Mouse (Mus musculus): ENCODE data around the gene Vsx1.

The Vsx1 gene

DNA sequence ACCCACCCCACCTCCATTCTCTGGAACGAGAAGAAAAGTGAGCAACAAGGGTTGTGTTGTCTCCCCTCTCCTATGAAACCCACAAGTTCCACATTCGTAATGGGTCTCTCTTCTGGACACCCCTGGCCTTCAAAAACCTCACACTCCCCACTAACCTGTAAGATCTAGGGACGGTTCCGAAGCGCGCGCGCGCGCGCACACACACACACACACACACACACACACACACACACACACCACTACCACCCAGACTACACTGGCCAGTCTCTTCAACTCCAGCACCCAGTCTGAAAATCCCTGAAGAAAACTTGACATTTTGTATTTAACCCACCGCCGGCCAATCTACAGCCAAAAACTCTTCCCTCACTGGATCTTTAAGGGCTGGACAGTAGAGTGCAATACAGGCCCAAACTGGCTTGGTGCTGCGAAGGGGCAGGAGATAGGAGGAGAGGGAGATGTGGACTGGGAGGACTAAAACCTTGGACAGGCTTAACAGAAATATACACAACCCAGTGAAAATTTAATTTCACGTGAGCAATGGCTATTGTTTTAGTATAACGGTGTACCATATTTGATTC is at the start of gene Vsx1:
Gene Vsx1, minus strand, starts transcription at position 138 of the 578 bp plus-strand sequence.
- DNase-seq (ENCODE audit: low read depth, low spot score), result no peak

DNA sequence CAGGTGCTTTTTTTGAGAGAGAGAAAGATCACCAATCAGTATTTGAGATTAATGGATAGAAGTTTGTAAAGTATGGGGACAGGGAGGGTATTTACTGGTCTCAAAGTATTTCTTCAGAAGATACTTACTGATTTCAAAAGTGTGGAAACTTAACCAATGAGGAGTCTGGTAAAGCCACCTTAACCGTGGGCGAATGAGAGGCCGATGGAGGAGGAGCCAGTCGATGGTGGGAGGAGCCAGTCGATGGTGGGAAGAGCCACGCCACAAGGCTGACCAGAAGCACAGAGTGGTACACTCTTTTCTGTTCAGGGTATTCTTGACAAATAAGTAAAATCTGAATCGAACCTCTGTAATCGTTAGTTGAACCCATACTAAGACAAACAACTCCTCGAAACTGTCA is 48.7 kb upstream of the Vsx1 start:
- DNase-seq (ENCODE audit: low read depth, low spot score), result no peak

DNA sequence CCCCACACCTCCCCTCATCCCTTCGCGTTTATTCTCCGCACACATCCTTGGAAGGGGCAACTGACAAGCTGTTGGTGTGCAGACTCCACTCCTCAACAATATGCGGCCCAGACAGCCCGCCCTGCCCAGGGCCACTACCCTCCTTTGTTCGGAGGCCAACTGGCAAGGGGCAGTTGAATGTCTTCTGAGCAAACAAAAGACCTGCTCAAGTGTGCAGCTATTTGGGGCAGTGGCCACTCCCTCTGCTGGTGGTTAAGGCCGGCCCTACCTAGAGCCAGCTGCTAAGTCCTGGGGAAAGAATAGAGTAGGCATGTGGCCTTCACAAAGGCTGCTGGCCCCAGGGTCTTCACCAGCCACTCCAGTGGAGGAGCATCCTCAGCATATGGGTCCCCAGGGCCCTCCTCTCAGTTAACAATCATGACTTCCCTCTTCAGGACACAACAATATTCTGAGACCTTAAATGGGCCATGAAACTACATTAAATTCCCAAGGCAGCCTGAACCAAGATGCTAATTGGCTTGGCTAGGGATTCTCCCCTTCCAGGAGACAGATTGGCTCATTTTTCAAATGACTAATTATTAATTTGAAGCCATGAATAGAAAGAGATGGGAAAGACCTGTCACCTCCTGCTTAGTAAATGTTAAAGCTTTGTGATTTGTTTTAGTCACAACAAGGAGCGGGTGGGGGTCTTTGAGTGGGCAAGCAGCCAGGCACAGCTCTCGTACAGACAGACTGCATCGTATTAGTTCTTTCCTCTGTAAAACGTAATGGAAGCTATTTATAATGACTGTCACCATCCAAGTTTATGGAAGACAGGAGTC is 46.8 kb upstream of the Vsx1 start:
- no peak for DNase-seq (ENCODE audit: low read depth, low spot score)

DNA sequence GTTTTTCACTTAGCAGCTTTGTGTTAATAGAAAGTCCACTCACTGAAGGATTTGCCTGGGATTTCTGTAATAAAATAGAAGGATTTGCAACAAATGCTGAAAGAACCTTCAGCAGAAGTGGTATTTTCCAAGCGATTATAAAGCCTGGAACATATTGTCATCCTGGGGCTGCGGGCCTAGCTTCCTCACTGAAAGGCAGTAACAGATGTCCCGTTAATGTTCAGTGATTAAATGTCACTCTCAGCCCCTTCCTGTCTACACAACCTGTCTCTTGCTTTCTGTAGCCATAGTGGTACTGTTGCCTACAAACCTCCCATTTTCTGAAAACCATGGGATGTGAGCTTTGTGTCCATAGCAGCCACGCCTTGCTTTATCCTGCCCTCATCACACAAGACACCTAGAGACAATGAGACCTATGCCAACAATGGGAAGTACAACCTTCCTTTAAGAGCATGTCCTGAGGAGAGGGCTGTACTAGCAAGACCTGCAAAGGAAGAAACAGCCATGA is 23.1 kb upstream of the Vsx1 start:
- no peak for DNase-seq (ENCODE audit: low read depth, low spot score)

DNA sequence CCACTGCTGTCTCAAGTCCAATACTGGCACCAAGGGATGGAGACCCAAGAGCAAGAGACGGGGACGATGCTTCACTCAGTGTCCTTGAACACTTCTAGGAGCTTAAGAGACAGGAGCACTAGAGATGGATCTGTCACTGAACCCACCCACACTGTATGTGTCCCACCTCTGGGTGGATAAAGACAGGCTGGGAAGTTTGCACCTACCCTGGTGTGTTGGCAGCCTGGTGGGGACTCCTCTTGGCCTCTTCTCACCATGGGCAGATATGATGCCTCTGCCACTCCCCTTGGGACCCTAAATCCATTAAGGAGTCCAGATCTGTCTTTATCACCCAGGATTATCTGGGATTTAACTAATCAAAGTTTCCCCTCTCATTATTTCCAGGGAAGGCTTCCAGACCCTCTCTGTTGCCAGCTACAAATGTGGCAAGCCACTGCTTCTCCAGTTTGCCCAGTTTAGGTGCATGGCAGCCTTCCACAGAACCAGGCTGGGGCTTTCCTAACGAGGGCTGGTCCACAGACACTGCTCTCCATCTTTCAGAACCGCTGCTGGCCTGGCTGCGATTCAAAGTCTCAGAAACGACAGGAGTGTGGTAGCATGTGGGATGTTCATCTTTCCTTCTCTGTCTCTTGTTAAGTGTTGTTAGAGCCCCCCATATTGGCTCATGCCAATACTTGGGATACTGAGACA is 2.5 kb upstream of the Vsx1 start:
- DNase-seq (ENCODE audit: low read depth, low spot score), result no peak

DNA sequence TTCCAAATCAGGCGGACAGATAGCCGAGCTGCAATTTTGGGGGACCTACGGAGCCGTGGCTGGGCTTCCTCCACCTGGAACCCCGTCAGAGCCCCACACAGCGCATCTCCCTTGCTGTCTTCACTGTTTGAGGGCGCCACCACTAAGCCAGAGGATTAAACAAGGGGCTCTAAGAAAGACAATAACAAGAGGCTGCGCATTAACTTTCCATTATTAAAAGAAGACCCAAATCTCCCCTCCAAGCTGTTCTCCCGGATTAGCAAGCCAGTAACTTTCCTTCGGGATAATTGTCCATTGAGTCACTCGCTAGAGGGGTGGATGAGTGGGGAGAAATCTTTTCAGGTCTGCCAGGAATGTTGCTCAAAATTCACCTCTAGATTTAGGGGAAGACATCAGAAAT is 1.1 kb upstream of the Vsx1 start:
- no peak for DNase-seq (ENCODE audit: low read depth, low spot score)

DNA sequence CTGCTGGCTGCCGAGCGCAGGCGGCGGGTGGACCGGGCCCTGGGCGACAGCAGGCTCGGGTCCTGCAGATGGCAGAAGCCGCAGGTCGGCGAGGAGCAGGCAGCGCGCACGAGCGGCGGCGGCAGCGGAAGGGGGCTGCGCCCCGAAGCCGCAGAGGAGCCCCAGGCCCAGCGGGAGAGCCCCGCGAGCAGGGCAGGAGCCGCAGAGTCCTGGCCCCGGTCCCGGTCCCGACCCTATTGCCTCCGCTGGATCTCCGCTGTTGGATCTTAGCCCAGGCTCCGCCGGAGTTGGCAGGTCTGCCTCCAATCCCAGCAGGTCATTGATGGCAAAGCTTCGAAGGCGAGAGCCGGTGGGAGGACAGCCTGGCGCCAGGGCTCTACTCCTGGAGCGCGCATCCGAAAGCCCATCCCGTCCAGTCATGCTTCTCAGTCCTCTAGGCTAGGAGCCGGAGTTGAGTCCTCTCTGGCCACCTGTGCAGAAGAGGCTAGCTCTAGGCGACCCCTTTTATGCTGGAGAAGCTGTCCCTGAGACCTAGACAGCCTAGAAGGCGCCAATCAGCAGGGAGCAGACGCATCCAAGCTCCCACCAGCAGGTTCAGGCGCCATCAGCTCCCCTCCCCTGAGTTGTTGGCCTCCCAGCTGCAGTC is 496 bp downstream of the Vsx1 start:
- DNase-seq (ENCODE audit: low read depth, low spot score), result no peak

DNA sequence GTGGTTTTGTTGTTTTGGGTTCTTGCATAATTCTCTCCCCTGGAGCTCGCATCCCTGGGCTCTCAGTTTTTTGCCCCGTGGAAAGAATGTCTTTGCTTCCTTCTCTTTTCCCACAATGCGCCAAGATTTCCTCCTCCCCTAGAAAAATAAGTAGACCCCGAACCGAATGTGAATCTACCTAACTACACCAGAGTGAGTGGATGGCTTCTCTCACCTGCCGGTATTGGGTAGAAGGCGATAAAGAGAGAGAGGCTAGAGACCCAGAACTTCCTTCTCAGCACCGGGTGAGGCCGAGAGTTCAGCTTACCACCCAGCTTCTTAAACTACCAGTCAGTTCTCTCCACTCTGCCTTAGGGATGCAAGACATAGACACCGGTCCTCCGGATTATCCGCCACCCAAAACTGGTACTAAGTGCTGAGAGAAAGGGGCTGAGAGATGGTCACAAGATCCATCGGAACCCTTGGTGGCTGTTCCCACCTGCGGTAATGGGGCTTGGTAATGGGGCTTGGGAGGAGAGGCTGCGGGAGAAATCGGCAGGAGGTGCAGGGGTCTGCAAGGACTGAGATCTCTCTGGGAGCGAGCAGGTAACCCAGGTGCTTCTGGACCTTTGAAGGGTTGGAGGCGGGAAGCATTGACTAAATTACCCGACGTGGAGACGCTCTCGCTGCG is 1.2 kb downstream of the Vsx1 start:
- DNase-seq (ENCODE audit: low read depth, low spot score), result no peak

DNA sequence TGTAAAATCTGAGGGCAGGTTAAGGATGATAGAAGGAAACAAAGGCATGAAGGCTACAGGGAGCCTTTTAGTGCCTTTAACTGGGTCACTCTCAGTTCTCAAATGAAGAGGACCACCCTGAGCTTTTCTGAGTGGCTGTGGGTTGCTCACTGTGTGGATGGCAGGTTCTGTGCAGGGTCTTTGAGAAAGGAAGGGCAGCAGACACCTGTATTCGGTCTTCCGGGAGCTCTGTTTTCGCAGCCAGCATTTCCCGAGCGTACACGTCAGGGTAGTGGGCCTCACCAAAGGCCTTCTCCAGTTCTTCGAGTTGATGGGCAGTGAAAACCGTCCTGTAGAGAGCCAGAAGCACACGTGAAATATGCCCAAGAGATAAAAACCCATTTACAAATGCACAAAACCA is 3.8 kb downstream of the Vsx1 start:
- no peak for DNase-seq (ENCODE audit: low read depth, low spot score)

DNA sequence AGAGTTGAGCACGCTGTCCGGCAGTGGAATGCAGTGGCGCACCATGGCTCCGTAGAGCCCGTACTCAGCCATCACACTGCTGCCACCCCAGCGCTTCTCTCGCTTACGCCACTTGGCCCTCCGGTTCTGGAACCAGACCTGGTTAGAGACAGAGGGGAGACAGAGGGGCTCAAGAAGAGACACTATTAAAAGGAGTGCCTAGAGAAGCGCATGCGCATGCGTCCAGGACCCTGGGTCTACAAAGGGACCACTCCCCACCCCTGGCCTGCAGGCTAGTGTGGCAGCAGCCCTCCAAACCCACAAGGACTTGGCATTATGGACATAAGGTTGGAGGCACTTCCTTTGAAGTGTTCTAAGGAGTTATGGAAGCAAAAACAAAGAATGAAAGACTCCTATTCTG is 4.7 kb downstream of the Vsx1 start:
- DNase-seq (ENCODE audit: low read depth, low spot score), result no peak

DNA sequence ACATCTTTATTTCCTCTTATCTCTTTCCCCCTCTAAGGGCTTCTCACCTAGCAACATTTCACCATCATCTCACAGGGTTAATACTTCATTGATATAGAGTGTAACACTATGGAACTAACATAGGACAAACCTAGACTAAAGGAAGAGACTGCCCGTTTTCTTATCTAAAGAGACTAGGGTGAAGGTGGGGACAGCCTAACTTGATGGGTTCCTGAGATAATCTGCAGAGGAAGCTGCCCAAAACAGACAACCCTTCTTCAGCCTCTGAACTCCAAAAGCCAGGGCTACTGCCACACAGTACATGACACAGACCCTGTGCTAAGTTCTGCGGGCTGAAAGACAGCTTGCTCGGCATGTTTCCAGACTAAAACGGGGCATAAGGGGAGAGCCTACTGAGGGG is 7.6 kb downstream of the Vsx1 start:
- no peak for DNase-seq (ENCODE audit: low read depth, low spot score)

DNA sequence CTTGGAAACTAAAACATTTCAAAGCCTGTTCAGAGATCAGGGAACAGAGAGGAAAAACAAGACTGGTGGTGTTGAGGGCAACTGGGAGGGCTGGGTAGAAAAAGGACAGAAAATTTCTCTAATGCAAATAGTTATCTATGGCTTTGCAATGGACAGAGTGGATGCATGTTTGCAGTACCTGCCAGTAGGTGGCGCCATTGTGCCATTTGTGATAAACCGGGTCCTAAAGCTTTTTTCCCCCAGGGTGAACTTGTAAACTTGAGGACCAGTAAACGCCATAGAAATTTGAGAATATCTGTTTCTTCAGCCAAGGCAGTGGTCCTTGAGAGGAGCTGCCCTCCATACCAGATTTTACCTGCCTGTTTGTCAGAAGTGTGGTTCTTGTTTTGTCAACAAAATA is 10.8 kb downstream of the Vsx1 start:
- no peak for DNase-seq (ENCODE audit: low read depth, low spot score)

DNA sequence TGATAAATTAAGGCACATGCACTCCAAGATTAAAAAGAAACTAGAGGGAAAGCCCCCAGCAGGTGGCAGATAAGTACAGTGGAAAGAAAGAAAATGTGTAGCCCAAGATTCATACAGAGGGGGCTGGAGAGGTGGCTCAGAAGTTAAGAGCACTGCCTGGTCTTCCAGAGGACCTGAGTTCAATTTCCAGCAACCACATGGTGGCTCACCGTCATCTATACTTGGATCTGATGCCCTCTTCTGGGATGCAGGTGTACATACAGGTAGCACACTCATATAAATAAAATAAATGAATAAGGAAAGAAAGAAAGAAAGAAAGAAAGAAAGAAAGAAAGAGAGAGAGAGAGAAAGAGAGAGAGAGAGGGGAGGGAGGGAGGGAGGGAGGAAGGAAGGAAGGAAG is 13.6 kb downstream of the Vsx1 start:
- DNase-seq (ENCODE audit: low read depth, low spot score), result no peak

DNA sequence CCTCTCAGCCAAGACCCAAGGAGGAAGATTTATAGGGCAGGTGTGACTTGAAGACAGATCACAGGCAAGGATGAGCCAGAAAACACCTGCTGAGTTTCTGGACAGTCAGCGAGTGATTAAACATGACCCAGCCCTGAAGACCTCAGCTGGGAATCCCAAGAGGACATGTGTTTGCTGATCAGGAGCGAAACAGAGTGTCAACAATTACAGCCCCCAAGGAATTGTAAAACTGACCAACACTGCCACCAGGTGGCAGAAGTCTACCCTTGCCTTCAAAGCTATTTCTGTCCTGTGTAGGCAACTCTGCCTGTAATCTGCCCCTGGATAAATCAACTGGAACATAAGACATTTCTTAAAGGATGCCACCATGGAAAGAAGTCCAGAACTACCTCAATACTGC is 14.3 kb downstream of the Vsx1 start:
- no peak for DNase-seq (ENCODE audit: low read depth, low spot score)

DNA sequence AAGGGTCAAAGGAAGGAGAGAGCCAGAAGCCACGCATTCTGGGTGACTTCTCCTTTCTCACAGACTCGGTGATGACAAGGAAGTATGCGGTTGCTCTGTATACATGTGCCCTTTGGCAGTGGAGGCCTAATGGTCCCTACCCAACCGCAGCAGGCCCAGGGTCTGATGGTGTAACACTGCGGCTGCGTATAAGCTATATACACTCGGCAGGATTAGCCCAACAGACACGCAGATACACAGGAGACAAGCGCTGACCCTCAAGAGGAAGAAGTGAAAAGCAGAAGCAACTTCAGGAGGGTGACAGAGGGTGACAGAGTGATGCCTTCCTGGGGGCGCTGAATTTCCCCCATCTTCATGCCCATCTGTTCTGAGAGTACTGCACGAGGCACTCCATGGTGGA is 15.2 kb downstream of the Vsx1 start:
- DNase-seq (ENCODE audit: low read depth, low spot score), result no peak

DNA sequence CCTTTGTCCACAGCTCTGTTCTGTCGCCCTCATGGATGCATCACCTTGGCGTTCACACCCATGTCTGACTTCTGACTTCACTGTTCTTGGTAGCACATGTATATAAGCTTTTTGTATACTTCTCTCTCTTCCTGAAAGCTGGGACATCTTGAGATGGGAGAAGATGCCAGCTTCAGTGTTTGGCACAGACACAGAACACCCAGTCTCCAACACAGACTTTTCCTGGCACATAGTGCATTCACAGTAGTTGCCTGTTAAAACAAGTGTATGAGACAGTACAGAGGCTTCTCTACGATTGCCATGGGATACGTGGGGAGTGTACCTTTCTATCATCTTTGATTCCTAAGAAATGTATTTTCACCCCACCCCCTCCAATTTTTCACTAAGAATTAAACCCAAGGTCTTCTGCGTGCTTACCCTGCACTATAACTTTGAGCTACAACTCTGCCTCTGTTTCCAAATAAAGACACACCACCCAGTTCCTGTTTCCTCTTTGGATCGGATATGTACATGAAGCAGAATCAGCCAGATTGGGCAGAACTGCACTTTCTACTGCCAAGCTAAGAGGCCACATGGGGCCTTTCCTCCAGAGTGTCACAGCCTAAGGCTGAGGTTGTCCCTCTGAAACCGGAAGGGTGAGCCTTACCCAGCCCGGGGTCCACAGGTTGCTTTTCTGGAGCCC is 17.4 kb downstream of the Vsx1 start:
- no peak for DNase-seq (ENCODE audit: low read depth, low spot score)

DNA sequence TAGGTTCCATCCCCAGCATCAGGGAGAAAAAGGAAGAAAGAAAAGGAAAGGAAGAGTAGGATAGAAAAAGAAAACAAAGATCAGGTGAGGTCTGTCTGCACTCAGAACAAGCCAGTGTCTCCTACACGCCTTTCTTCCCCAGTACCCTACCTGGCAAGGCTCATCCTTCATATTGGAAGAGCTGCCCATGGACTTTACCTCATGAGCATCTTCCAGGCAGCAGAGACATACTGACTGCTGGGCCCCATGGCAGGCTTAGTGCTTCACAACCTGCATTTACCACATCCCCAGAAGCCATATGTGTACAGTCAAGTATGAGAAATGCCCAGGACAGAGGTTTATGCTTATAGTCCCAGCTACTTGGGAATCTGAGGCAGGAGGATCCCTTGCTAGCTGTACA is 18.2 kb downstream of the Vsx1 start:
- no peak for DNase-seq (ENCODE audit: low read depth, low spot score)

DNA sequence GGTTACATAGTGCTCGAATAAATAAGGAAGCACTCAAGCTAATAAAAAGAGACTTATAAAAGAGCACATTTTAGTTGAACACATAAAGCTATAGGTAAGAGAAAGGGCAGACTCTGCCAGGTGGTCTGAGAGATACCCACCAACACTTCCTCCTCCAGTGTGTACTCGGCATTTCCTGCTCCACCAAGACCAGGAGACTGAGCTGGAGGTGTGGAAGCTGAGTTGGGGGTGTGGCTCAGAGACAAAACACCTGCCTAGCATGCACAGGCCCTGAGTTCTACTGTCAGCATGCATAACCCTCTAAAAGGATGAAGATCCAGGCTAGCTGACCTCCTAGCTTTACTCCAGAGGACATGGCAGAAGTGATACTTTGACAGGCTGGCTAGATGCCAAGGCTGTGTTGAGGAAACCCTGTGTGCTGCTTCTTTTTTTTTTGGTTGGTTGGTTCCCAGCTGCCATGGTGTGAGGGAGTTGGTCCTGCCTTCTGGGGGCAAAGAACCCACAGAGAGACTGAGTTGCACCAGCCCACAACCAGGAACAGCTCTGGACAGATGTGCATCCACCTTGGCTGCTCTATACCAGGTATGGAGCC is 19.6 kb downstream of the Vsx1 start:
- no peak for DNase-seq (ENCODE audit: low read depth, low spot score)

DNA sequence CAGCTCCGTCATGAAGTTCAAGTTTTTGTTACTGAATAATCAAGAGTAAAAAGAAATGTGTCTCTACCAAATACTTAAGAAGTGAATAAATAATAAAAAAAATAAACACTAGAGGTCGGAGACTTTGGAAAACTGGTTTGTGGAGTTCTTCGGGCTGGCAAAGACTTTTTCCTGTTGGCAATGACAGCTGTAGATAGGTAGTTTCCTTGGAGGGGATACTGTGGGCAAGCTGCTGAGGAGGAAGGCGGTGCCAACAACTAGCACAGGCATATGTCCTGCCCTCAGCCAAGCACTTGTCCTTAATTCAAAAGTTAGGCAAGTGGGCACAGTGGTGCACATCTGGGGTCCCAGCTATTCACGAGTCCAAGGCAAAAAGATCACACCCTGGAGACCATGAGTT is 20.2 kb downstream of the Vsx1 start:
- DNase-seq (ENCODE audit: low read depth, low spot score), result no peak

DNA sequence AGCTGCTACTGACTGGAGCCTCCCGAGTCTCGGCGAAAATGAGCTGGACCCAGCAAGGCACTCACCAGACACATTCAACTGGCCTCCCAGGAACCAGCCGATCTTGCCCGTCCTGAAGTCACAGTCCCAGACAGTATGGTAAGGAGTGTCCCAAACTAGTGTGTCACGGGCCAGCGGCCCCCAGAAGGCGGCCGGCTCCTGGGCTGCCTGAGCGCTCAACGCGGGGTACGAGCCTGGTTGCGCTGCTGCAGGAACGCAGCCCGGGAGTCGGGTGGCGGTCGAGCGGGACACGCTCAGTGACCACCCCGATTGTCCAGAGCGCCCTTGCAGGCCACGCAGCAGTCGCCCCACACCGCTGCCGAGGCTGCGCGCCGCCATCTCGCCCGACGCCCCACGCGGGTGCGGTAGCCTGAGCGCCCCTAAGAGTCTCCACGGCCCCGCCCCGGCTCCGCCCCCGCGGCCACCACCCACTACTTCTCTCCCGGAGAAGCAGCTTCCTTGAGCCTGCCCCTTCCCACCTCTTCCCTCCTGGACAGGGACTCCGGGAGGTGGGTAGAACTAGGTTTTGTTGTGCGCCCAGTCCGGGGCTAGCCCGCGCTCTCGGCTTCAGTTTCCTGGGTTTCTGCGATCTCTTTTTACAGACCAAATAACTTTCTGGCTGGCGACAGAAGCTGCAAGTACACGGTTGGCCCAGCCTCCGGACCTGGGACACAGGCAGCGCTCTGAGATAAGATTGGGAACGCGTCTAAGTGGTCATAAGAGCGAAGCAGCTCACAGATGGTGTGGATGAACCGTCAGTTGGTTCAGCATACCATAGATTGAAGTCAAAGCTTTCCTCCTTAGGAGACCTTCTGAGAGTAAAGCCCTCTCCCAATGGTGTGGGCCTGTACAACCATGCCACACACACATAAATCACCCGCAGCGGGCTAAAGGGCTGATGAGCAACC is 21.1 kb downstream of the Vsx1 start, which contains the start of gene Acss1:
Gene Acss1, minus strand, starts transcription at position 681 of the 947 bp plus-strand sequence.
- DNase-seq (ENCODE audit: low read depth, low spot score), result no peak

Data from brain, embryonic 18.5 days (tissue).